Mouse (Mus musculus): ENCODE measurements at regions not wholly inside any gene's neighbourhood (a gene's known extent, or its start where the extent isn't known, plus 50 kb on each side); places are given as distances from the start of the nearest gene placed in this dataset.

- peak; percentile 14 for DNase-seq (ENCODE audit: extremely low spot score)
These were observed 301.8 kb upstream of the Tpm3-rs7 start for GRCm38 (mm10) chr14:113012320-113013244.

GRCm38 (mm10) chr14:113026194-113026593 lies 288.2 kb upstream of the Tpm3-rs7 start:
- no peak for DNase-seq (ENCODE audit: extremely low spot score)

All from embryo, embryonic 9.5 days (tissue).